Mouse (Mus musculus) cerebellum, adult (tissue): ENCODE measurements around the gene Pitpnb.

Experiments used
- ATAC-seq: cut with Nextera tagmentation; 2 replicates; pipeline ENCODE4 v1.9.2; 2017; ENCODE audit warnings: mild to moderate bottlenecking, moderate library complexity, mixed read lengths; ENCODE audit not compliant: insufficient number of reproducible peaks, low FRiP score, low TSS enrichment

The Pitpnb gene

DNA sequence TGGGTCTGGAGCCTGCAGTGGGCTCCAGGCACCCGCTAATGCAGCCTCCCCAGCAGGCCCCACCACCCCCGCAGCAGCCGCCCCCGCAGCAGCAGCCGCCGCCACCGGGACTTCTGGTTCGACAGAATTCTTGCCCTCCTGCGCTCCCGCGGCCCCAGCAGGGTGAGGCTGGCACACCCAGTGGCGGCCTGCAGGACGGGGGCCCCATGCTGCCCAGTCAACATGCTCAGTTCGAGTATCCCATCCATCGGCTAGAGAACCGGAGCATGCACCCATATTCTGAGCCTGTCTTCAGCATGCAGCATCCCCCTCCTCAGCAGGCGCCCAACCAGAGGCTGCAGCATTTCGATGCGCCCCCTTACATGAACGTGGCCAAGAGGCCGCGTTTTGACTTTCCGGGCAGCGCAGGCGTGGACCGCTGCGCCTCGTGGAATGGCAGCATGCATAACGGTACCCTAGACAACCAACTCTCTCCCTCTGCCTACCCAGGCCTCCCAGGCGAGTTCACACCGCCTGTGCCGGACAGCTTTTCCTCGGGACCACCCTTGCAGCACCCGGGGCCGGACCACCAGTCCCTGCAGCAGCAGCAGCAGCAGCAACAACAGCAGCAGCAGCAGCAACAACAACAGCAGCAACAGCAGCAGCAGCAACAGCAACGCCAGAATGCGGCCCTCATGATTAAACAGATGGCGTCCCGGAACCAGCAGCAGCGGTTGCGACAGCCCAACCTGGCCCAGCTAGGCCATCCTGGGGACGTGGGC is 88.7 kb downstream of the Pitpnb start:
- no peak for ATAC-seq

- ATAC-seq = no peak
Measured at GRCm38 (mm10) chr5:111420011-111420691, 89.6 kb downstream of the Pitpnb start.

- ATAC-seq = no peak
Measured at GRCm38 (mm10) chr5:111420896-111421295, 90.3 kb downstream of the Pitpnb start.

DNA sequence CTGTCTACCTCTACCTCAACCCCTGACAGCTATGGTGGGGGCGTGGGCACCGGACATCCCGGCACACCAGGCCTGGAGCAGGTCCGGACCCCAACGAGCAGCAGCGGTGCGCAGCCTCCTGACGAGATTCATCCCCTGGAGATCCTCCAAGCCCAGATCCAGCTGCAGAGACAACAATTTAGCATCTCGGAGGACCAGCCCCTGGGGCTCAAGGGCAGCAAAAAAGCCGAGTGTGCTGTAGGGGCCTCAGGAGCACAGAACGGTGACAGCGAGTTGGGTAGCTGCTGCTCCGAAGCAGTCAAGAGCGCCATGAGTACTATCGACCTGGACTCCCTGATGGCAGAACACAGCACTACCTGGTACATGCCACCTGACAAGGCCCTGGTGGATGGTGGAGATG is 90.9 kb downstream of the Pitpnb start:
- no peak for ATAC-seq

GRCm38 (mm10) chr5:111422058-111422800 is 91.7 kb downstream of the Pitpnb start:
- no peak for ATAC-seq

- no peak for ATAC-seq
Measured at GRCm38 (mm10) chr5:111423011-111423410, 92.4 kb downstream of the Pitpnb start.

- ATAC-seq = no peak
Measured at GRCm38 (mm10) chr5:111423616-111424015, 93.1 kb downstream of the Pitpnb start.

GRCm38 (mm10) chr5:111425813-111426212 is 95.2 kb downstream of the Pitpnb start:
- ATAC-seq = no peak

DNA sequence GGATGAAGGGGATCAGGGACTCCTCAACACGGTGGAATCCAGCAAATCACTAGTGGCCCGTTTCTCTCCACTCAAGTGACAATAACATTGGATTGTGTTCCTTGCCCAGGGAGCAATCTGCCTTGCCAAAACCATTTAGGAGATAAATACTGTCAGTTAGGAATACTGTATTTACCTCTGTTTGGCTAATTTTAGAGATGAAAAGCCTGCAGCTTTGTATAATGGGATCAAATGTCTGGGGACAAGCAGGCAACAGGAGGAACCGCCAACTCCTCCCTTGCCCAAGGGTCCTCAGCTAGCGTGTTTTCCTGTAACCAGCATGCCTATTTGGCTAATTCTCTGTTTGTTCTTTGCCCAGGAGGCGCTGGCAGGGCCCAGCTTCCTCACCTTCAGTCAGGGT is 95.7 kb downstream of the Pitpnb start:
- no peak for ATAC-seq

GRCm38 (mm10) chr5:111428882-111429281 is 98.3 kb downstream of the Pitpnb start:
- ATAC-seq = no peak

DNA sequence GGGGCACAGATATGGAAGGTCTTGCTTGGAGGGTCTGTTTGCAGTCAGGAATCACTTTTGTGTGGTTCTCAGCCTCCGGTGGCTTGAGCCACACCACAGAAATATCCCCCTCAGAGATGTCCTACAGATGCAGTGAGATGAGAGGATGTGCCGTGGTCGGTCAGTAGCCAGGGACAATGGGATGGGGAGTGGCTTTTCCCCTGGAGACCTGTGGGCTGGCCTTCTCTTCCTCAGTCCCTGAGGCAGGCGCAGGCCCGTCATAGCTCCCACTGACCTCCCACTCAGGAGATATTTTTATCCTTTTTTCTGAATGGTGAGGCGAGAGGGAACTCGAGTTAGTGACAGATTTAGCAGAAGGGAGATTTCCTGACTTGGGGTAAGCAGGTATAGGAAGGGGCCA is 99.2 kb downstream of the Pitpnb start:
- no peak for ATAC-seq

- ATAC-seq = no peak
Measured at GRCm38 (mm10) chr5:111431007-111431730, 100.6 kb downstream of the Pitpnb start.

- no peak for ATAC-seq
Measured at GRCm38 (mm10) chr5:111432842-111433241, 102.3 kb downstream of the Pitpnb start.

- no peak for ATAC-seq
Measured at GRCm38 (mm10) chr5:111434342-111434842, 103.8 kb downstream of the Pitpnb start.

- ATAC-seq = no peak
Measured at GRCm38 (mm10) chr5:111436260-111436659, 105.7 kb downstream of the Pitpnb start.

- no peak for ATAC-seq
Measured at GRCm38 (mm10) chr5:111437205-111437604, 106.6 kb downstream of the Pitpnb start.
